Mouse (Mus musculus) spleen, adult 2 months (tissue): ENCODE results near the gene Ntsr1.

Experiments
- CTCF ChIP-seq: fragments of 200-500 bp; IDR thresholded peaks from 2 replicates; pipeline ENCODE4 v1.5.1; 2011; ENCODE audit warnings: mild to moderate bottlenecking, inconsistent platforms; ENCODE audit not compliant: insufficient read depth, insufficient read length, insufficient replicate concordance; ENCODE audit errors: extremely low read depth
- POLR2A ChIP-seq: fragments of 200-500 bp; IDR thresholded peaks from 2 replicates; pipeline ENCODE4 v1.6.1; 2011; ENCODE audit warnings: low read depth, low read length, inconsistent platforms

GRCm38 (mm10) chr2:180484882-180485281 is 14.9 kb upstream of the Ntsr1 start:
- TF ChIP-seq CTCF (no peak), POLR2A (no peak)
